Mouse (Mus musculus) midbrain, embryonic 12.5 days (tissue): ENCODE measurements at regions not wholly inside any gene's neighbourhood (a gene's known extent, or its start where the extent isn't known, plus 50 kb on each side); places are given as distances from the start of the nearest gene placed in this dataset.
A peak's percentile ranks its signal among the peaks of the same experiment; 100 is the strongest.

Experiments used
- ATAC-seq: fragments of 200-750 bp; cut with Nextera tagmentation; 2 replicates; pipeline ENCODE4 v1.8.0; 2017; ENCODE audit warnings: low read depth, moderate TSS enrichment, moderate library complexity; ENCODE audit not compliant: low FRiP score
- H3K27ac ChIP-seq: fragments of 300-500 bp; sonication (generic); replicated peaks from 2 replicates; pipeline ENCODE4 v1.5.1; 2016; ENCODE audit warnings: mild to moderate bottlenecking
- H3K27me3 ChIP-seq: fragments of 300-500 bp; sonication (generic); 2 replicates; pipeline ENCODE4 v1.6.1; 2016; ENCODE audit warnings: mild to moderate bottlenecking
- H3K36me3 ChIP-seq: fragments of 300-500 bp; sonication (generic); 2 replicates; pipeline ENCODE4 v1.6.1; 2016
- H3K4me1 ChIP-seq: fragments of 300-500 bp; sonication (generic); 2 replicates; pipeline ENCODE4 v1.6.1; 2016
- H3K4me2 ChIP-seq: fragments of 300-500 bp; sonication (generic); replicated peaks from 2 replicates; pipeline ENCODE4 v1.6.1; 2016; ENCODE audit warnings: mild to moderate bottlenecking, moderate library complexity
- H3K4me3 ChIP-seq: fragments of 300-500 bp; sonication (generic); 2 replicates; pipeline ENCODE4 v1.5.1; 2016; ENCODE audit warnings: mild to moderate bottlenecking
- H3K9ac ChIP-seq: fragments of 300-500 bp; sonication (generic); replicated peaks from 2 replicates; pipeline ENCODE4 v1.6.1; 2016; ENCODE audit warnings: mild to moderate bottlenecking, moderate library complexity
- H3K9me3 ChIP-seq: fragments of 300-500 bp; sonication (generic); 2 replicates; pipeline ENCODE4 v1.6.1; 2016; ENCODE audit warnings: mild to moderate bottlenecking
- whole genome bisulfite sequencing: fragments of 180-500 bp; shearing (Covaris S2); methylation state at CpG from one replicate; pipeline ENCODE4 v1.1.7; 2016; 5-methylcytosine and 5-hydroxymethylcytosine counted together

- no peaks in the 10 kb centered on the region for H3K36me3 ChIP-seq
- ATAC-seq: no peak
- H3K27me3 ChIP-seq: no peaks in the 10 kb centered on the region
- no peak overlapping the region for H3K4me3 ChIP-seq
- H3K4me1 ChIP-seq: no peaks in the 10 kb centered on the region
- H3K9ac ChIP-seq: no peak overlapping the region
- 89% methylated on average over 3 of the region's 3 CpGs for WGBS
- no peak overlapping the region for H3K4me2 ChIP-seq
- H3K9me3 ChIP-seq: no peaks in the 10 kb centered on the region
- no peak overlapping the region for H3K27ac ChIP-seq
These were observed 539.6 kb upstream of the Lmcd1 start for GRCm38 (mm10) chr6:111733926-111734325.

GRCm38 (mm10) chr6:111738983-111739382, 534.6 kb upstream of the Lmcd1 start:
- 93% methylated on average over 1 of the region's 1 CpGs for WGBS
- no peaks in the 10 kb centered on the region for H3K4me1 ChIP-seq
- H3K4me2 ChIP-seq: no peak overlapping the region
- H3K9me3 ChIP-seq: no peaks in the 10 kb centered on the region
- H3K27me3 ChIP-seq: no peaks in the 10 kb centered on the region
- no peak overlapping the region for H3K4me3 ChIP-seq
- no peak overlapping the region for H3K27ac ChIP-seq
- no peak overlapping the region for H3K9ac ChIP-seq
- H3K36me3 ChIP-seq: no peaks in the 10 kb centered on the region
- no peak for ATAC-seq

GRCm38 (mm10) chr6:111781710-111782481, 491.7 kb upstream of the Lmcd1 start:
- Histone ChIP-seq H3K27ac (no peak overlapping the region), H3K4me3 (no peak overlapping the region), H3K4me2 (no peak overlapping the region), H3K9ac (no peak overlapping the region), H3K27me3 (no peaks in the 10 kb centered on the region), H3K9me3 (no peaks in the 10 kb centered on the region), H3K4me1 (no peaks in the 10 kb centered on the region), H3K36me3 (no peaks in the 10 kb centered on the region)
- no peak for ATAC-seq
- 65% methylated on average over 5 of the region's 5 CpGs for WGBS

- no peaks in the 10 kb centered on the region for H3K27me3 ChIP-seq
- H3K9me3 ChIP-seq: peaks cover 10% of the 10 kb centered on the region; the same call in 1 of the 2 replicates
- no peak for ATAC-seq
- H3K4me1 ChIP-seq: no peaks in the 10 kb centered on the region
- no peak overlapping the region for H3K27ac ChIP-seq
- H3K9ac ChIP-seq: no peak overlapping the region
- no peak overlapping the region for H3K4me3 ChIP-seq
- no peaks in the 10 kb centered on the region for H3K36me3 ChIP-seq
- no peak overlapping the region for H3K4me2 ChIP-seq
These were observed 464.9 kb upstream of the Lmcd1 start for GRCm38 (mm10) chr6:111808611-111809010.

GRCm38 (mm10) chr6:111813982-111814603, 459.5 kb upstream of the Lmcd1 start:
- Histone ChIP-seq H3K9ac (no peak overlapping the region), H3K4me3 (no peak overlapping the region), H3K36me3 (no peaks in the 10 kb centered on the region), H3K4me1 (no peaks in the 10 kb centered on the region), H3K9me3 (peaks cover 10% of the 10 kb centered on the region; the same call in 1 of the 2 replicates), H3K27me3 (no peaks in the 10 kb centered on the region), H3K27ac (no peak overlapping the region), H3K4me2 (no peak overlapping the region)
- peak; percentile 80 for ATAC-seq
- 66% methylated on average over 7 of the region's 7 CpGs for WGBS

- Histone ChIP-seq H3K4me1 (no peaks in the 10 kb centered on the region), H3K27me3 (no peaks in the 10 kb centered on the region), H3K4me2 (no peak overlapping the region), H3K36me3 (no peaks in the 10 kb centered on the region), H3K4me3 (no peak overlapping the region), H3K9ac (no peak overlapping the region), H3K9me3 (peaks cover 10% of the 10 kb centered on the region; the same call in 1 of the 2 replicates), H3K27ac (no peak overlapping the region)
- no peak for ATAC-seq
These were observed 458.4 kb upstream of the Lmcd1 start for GRCm38 (mm10) chr6:111815150-111815549.

- no peaks in the 10 kb centered on the region for H3K27me3 ChIP-seq
- 87% methylated on average over 3 of the region's 3 CpGs for WGBS
- H3K27ac ChIP-seq: no peak overlapping the region
- no peak overlapping the region for H3K4me3 ChIP-seq
- no peaks in the 10 kb centered on the region for H3K36me3 ChIP-seq
- ATAC-seq: no peak
- no peaks in the 10 kb centered on the region for H3K9me3 ChIP-seq
- H3K4me2 ChIP-seq: no peak overlapping the region
- H3K4me1 ChIP-seq: no peaks in the 10 kb centered on the region
- no peak overlapping the region for H3K9ac ChIP-seq
These were observed 453.3 kb upstream of the Lmcd1 start for GRCm38 (mm10) chr6:111820265-111820664.

- no peak overlapping the region for H3K4me3 ChIP-seq
- no peaks in the 10 kb centered on the region for H3K9me3 ChIP-seq
- WGBS: 76% methylated on average over 6 of the region's 6 CpGs
- H3K36me3 ChIP-seq: no peaks in the 10 kb centered on the region
- H3K27ac ChIP-seq: no peak overlapping the region
- ATAC-seq: no peak
- H3K9ac ChIP-seq: no peak overlapping the region
- no peak overlapping the region for H3K4me2 ChIP-seq
- H3K4me1 ChIP-seq: no peaks in the 10 kb centered on the region
- no peaks in the 10 kb centered on the region for H3K27me3 ChIP-seq
These were observed 429.2 kb upstream of the Lmcd1 start for GRCm38 (mm10) chr6:111844321-111844835.

- ATAC-seq: 0 out of 2 replicates have a peak, but pooled peaks have one; percentile 6
- Histone ChIP-seq H3K27me3 (no peaks in the 10 kb centered on the region), H3K9ac (no peak overlapping the region), H3K4me1 (no peaks in the 10 kb centered on the region), H3K4me3 (no peak overlapping the region), H3K4me2 (no peak overlapping the region), H3K27ac (no peak overlapping the region), H3K36me3 (no peaks in the 10 kb centered on the region), H3K9me3 (no peaks in the 10 kb centered on the region)
- WGBS: 82% methylated on average over 3 of the region's 3 CpGs
These were observed 407.4 kb upstream of the Lmcd1 start for GRCm38 (mm10) chr6:111866101-111866598.

- no peak overlapping the region for H3K9ac ChIP-seq
- no peak overlapping the region for H3K4me2 ChIP-seq
- H3K27ac ChIP-seq: no peak overlapping the region
- no peaks in the 10 kb centered on the region for H3K27me3 ChIP-seq
- H3K4me3 ChIP-seq: no peak overlapping the region
- ATAC-seq: no peak
- no peaks in the 10 kb centered on the region for H3K9me3 ChIP-seq
- H3K4me1 ChIP-seq: no peaks in the 10 kb centered on the region
- H3K36me3 ChIP-seq: no peaks in the 10 kb centered on the region
- WGBS: 90% methylated on average over 1 of the region's 1 CpGs
These were observed 391.0 kb upstream of the Lmcd1 start for GRCm38 (mm10) chr6:111882557-111882956.

GRCm38 (mm10) chr6:111883946-111884345, 389.6 kb upstream of the Lmcd1 start:
- no peak overlapping the region for H3K9ac ChIP-seq
- ATAC-seq: no peak
- WGBS: 86% methylated on average over 1 of the region's 1 CpGs

GRCm38 (mm10) chr6:111911997-111912396, 361.6 kb upstream of the Lmcd1 start:
- Histone ChIP-seq H3K4me2 (no peak overlapping the region), H3K4me3 (no peak overlapping the region), H3K9ac (no peak overlapping the region), H3K36me3 (no peaks in the 10 kb centered on the region), H3K4me1 (peaks cover 6% of the 10 kb centered on the region), H3K27ac (no peak overlapping the region), H3K9me3 (no peaks in the 10 kb centered on the region), H3K27me3 (no peaks in the 10 kb centered on the region)
- ATAC-seq: no peak
- 65% methylated on average over 2 of the region's 2 CpGs for WGBS

More at GRCm38 (mm10) chr6:111883946-111884345, 389.6 kb upstream of the Lmcd1 start:
- no peaks in the 10 kb centered on the region for H3K9me3 ChIP-seq
- H3K4me2 ChIP-seq: no peak overlapping the region
- H3K4me1 ChIP-seq: no peaks in the 10 kb centered on the region
- no peaks in the 10 kb centered on the region for H3K36me3 ChIP-seq
- H3K27me3 ChIP-seq: no peaks in the 10 kb centered on the region
- no peak overlapping the region for H3K4me3 ChIP-seq
- H3K27ac ChIP-seq: no peak overlapping the region
